Mouse (Mus musculus) ES-Bruce4 (cell line): ENCODE results near the gene Slc5a6. TPM values are rescaled to one million over a fixed set of nuclear protein-coding genes. Genes with fewer than 3 reads are reported as not detected.
A peak's percentile ranks its signal among the peaks of the same experiment; 100 is the strongest.

Source experiments
- H3K27ac ChIP-seq: 2 replicates; pipeline ENCODE4 v1.5.1; 2012; ENCODE audit warnings: low read length, inconsistent platforms; ENCODE audit not compliant: insufficient read depth
- H3K27me3 ChIP-seq: 2 replicates; pipeline ENCODE4 v1.6.1; 2012; ENCODE audit warnings: mild to moderate bottlenecking, low read length, inconsistent platforms; ENCODE audit not compliant: control insufficient read depth, poor library complexity, insufficient read depth, severe bottlenecking
- H3K36me3 ChIP-seq: 2 replicates; pipeline ENCODE4 v1.6.1; 2012; ENCODE audit warnings: inconsistent platforms, mild to moderate bottlenecking, low read length, moderate library complexity; ENCODE audit not compliant: control insufficient read depth, poor library complexity, insufficient read depth, severe bottlenecking
- H3K4me1 ChIP-seq: one replicate; pipeline ENCODE4 v1.8.1; 2011; ENCODE audit warnings: low read length; ENCODE audit not compliant: control insufficient read depth, insufficient read depth
- H3K4me3 ChIP-seq: 2 replicates; pipeline ENCODE4 v1.5.1; 2011; ENCODE audit warnings: low read depth, mild to moderate bottlenecking, low read length
- H3K9ac ChIP-seq: 2 replicates; pipeline ENCODE4 v1.6.1; 2012; ENCODE audit warnings: low read depth, mild to moderate bottlenecking, inconsistent platforms; ENCODE audit not compliant: poor library complexity, severe bottlenecking
- H3K9me3 ChIP-seq: replicated peaks from 2 replicates; pipeline ENCODE4 v1.6.1; 2012; ENCODE audit warnings: mild to moderate bottlenecking, low read length, inconsistent platforms; ENCODE audit not compliant: control insufficient read depth, poor library complexity, insufficient read depth, severe bottlenecking
- CTCF ChIP-seq: IDR thresholded peaks from one replicate; pipeline ENCODE4 v1.8.1; 2011; ENCODE audit warnings: low read depth, low read length
- EP300 ChIP-seq: IDR thresholded peaks from 2 replicates; pipeline ENCODE4 v1.6.1; 2011; ENCODE audit warnings: low read depth, low read length; ENCODE audit not compliant: insufficient read depth
- POLR2A ChIP-seq: IDR thresholded peaks from one replicate; pipeline ENCODE4 v1.8.1; 2011; ENCODE audit warnings: low read length; ENCODE audit not compliant: insufficient read depth
- polyA plus RNA-seq: library from polyadenylated mRNA; stranded (reverse); fragments of >200 nt; gene quantifications from 2 replicates; pipeline ENCODE4 v1.2.4, GENCODE M21; 2011; ENCODE audit warnings: low read depth; ENCODE audit not compliant: missing spikeins, insufficient read depth, insufficient read length

The Slc5a6 gene
- polyA plus RNA-seq, 1 experiment: 9.8 TPM

DNA sequence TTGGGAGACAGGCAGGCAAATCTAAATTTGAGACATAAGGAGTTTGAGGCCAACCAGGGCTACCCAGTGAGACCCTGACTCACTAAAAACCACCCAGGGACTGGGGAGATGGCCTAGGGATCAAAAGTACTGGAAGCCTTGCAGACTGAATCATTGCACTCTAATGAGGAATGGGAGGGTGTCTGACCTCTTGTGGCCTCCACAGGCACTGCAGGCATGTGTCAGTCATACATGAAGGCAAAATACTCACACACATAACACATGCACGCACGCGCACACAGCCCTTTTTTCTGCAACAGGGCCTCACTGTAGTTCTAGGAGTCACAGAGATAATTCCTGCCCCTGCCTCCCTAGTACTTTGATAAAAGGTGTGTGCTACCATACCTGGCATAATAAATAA is 32.7 kb upstream of the Slc5a6 start:
- Histone ChIP-seq H3K9ac (no peak overlapping the region), H3K27me3 (no peaks in the 10 kb centered on the region), H3K27ac (no peak overlapping the region), H3K4me1 (no peaks in the 10 kb centered on the region), H3K4me3 (no peak overlapping the region), H3K9me3 (no peaks in the 10 kb centered on the region), H3K36me3 (peaks cover 13% of the 10 kb centered on the region)
- TF ChIP-seq EP300: no peak
- no peak for TF ChIP-seq POLR2A
- peak; percentile 88 for TF ChIP-seq CTCF

DNA sequence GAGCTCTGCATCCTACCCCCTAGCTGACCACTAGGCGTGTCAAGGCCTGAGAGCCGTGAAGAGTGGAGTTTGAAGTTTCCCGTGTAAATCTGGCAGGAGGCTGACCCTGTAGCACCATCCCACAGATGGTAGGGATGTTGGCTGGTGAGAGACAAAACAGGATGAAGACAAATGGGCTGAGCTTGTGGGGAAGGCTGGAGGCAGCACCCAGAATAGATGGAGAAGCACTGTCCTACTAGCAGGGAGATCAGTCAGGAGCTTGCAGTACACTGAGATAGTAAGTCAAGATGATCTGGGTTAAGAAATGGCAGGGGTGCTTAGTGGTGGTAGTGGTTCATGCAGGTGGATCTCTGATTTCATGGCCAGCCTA is 32.1 kb upstream of the Slc5a6 start:
- Histone ChIP-seq H3K4me3 (no peak overlapping the region), H3K27ac (no peak overlapping the region), H3K27me3 (no peaks in the 10 kb centered on the region), H3K36me3 (peaks cover 15% of the 10 kb centered on the region), H3K4me1 (no peaks in the 10 kb centered on the region), H3K9ac (no peak overlapping the region), H3K9me3 (no peaks in the 10 kb centered on the region)
- TF ChIP-seq CTCF (no peak), POLR2A (no peak), EP300 (no peak)

DNA sequence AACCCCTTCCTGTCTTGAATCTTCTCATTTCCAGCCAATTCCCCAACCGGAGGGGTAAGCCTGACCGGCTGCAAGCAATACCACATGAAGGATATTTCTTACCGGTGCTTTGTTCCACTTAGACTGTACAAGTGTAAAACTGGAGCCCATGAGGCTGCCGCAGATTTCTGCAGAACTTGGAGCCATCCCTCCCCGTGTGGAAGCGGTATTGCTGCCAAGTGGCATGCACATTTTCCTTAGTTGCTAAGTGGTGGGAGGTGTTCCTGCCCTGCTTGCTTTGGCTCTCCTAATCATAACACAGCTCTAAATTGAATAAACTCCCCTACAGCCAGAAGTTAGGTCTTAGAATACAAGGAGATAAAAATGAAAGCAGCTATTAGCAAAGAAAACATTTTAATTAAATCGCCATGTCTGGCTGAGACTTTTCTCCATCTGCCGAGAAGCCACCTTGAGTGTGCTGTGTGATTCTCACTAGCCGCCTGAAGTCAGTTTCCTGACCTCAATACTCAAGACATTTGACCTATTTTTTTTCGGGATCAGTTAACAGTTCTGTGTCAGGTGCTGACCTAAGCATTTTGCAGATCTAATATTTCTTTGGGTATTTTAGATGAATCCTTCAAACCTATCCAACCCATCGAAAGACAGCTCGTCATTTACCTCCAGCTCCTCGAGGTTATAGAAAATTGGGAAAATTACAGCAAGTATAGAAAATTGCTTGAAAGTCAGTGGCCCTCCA is 31.5 kb upstream of the Slc5a6 start:
- Histone ChIP-seq H3K9ac (no peak overlapping the region), H3K4me3 (no peak overlapping the region), H3K4me1 (no peaks in the 10 kb centered on the region), H3K27ac (no peak overlapping the region), H3K27me3 (no peaks in the 10 kb centered on the region), H3K36me3 (peaks cover 21% of the 10 kb centered on the region), H3K9me3 (no peaks in the 10 kb centered on the region)
- no peak for TF ChIP-seq POLR2A
- no peak for TF ChIP-seq EP300
- no peak for TF ChIP-seq CTCF

DNA sequence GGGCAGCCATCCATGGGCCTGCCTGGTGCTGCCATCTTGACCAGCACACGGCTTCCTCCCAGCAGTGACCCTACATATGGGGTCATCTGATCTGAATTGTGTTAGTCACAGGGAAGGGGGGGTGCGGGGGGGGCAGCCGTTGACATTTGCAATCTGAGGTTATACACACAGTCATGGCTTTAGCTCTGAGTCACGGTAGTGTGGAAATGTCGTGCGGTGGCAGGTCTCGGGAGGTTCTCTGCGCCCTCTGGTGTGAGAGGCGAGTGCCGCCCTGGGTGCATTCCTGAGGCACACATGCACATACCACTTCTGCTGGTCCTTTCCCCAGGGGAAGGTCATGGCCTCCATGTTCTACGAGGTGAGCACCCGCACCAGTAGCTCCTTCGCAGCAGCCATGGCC is 27.6 kb upstream of the Slc5a6 start:
- Histone ChIP-seq H3K4me1 (no peaks in the 10 kb centered on the region), H3K9me3 (no peaks in the 10 kb centered on the region), H3K4me3 (no peak overlapping the region), H3K36me3 (peaks cover 57% of the 10 kb centered on the region), H3K27ac (no peak overlapping the region), H3K27me3 (no peaks in the 10 kb centered on the region), H3K9ac (no peak overlapping the region)
- TF ChIP-seq CTCF: no peak
- TF ChIP-seq EP300: no peak
- no peak for TF ChIP-seq POLR2A

DNA sequence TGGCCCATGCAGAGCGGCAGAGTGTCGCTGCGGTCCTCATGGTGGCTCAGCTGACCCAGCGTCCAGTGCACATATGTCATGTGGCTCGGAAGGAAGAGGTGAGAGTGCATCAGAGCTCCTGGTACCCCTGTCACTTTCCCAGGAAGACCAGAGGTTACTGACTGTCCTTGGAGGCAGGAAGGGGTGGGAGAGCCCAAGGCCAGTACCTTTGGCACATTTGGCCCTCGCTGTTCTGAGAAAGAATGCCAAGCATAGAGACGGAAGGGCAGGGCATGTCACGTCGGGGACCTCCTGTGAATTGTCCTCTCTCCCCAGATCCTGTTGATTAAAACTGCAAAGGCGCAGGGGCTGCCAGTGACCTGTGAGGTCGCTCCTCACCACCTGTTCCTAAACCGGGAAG is 24.5 kb upstream of the Slc5a6 start:
- TF ChIP-seq POLR2A: no peak
- TF ChIP-seq EP300: no peak
- TF ChIP-seq CTCF: no peak

DNA sequence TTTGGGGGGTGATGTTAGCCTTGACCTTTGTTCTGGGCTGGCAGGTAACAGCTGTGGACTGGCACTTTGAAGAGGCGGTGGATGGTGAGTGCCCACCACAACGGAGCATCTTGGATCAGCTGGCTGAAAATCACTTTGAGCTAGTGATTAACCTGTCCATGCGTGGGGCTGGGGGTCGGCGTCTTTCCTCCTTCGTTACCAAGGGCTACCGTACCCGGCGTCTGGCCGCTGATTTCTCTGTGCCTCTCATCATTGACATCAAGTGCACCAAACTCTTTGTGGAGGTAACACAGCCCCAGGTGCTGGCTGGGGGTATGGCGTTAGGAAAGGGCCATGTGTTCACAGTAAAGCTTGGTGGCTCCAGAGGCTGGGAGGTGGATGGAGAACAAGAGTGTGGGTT is 23.1 kb upstream of the Slc5a6 start:
- TF ChIP-seq EP300 (no peak), POLR2A (no peak), CTCF (no peak)
- H3K4me1 ChIP-seq: no peaks in the 10 kb centered on the region
- peaks cover 84% of the 10 kb centered on the region for H3K36me3 ChIP-seq
- no peaks in the 10 kb centered on the region for H3K27me3 ChIP-seq
- H3K4me3 ChIP-seq: no peak overlapping the region
- H3K9ac ChIP-seq: no peak overlapping the region
- no peak overlapping the region for H3K27ac ChIP-seq
- no peaks in the 10 kb centered on the region for H3K9me3 ChIP-seq

More for the DNA sequence above, 24.5 kb upstream of the Slc5a6 start:
- Histone ChIP-seq H3K9me3 (no peaks in the 10 kb centered on the region), H3K4me1 (no peaks in the 10 kb centered on the region), H3K9ac (no peak overlapping the region), H3K27me3 (no peaks in the 10 kb centered on the region), H3K4me3 (no peak overlapping the region), H3K36me3 (peaks cover 81% of the 10 kb centered on the region), H3K27ac (no peak overlapping the region)
